Mouse (Mus musculus): Measurements from ENCODE around the gene Jakmip3. TPM values are rescaled to one million over a fixed set of nuclear protein-coding genes. Genes with fewer than 3 reads are reported as not detected.

Jakmip3 gene
- polyA plus RNA-seq, 1 experiment: not detected

GRCm38 (mm10) chr7:139125881-139126280 is 185.4 kb downstream of the Jakmip3 start:
- H3K4me3 ChIP-seq (ENCODE audit: low read depth, low read length): no peak overlapping the region; the same call in 1 of the 2 replicates
- peaks cover 17% of the 10 kb centered on the region for H3K4me1 ChIP-seq (ENCODE audit: control insufficient read depth, insufficient read depth, insufficient read length, low read length)
- H3K36me3 ChIP-seq (ENCODE audit: control insufficient read depth, insufficient read depth, low read length): no peaks in the 10 kb centered on the region
- 24% methylated on average over 4 of the region's 4 CpGs for WGBS
- no peak for TF ChIP-seq POLR2A (IDR thresholded peaks at IDR 0.05; ENCODE audit: low read depth, low read length)
- no peak for TF ChIP-seq CTCF (IDR thresholded peaks at IDR 0.05; ENCODE audit: extremely low read depth, insufficient read length, insufficient replicate concordance, low read depth, low read length)
- peak overlapping the region; percentile 59 for H3K27ac ChIP-seq (ENCODE audit: insufficient read depth, low read depth, low read length)
- H3K27me3 ChIP-seq (ENCODE audit: control insufficient read depth, insufficient read depth, low read length): no peaks in the 10 kb centered on the region

DNA sequence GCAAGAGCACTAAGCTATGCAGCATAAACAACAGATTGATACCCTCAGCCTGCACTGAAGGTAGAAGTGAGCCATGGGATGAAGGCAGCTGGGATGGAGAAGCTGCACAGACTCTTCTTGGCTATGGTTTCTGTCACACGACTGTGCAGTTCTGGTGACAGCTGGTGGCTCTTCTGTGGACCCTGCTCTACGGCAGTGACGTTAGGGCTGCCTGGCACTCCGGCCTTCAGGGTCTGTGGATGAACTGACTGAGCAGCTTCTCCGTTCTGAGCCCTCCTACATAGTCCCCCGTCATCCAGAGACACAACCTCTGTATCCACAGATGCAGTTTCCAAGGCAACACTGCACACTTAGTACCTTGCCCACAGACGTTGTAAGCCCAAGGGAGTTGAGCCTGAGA is 186.0 kb downstream of the Jakmip3 start:
- Histone ChIP-seq H3K27me3 (ENCODE audit: control insufficient read depth, insufficient read depth, low read length) (no peaks in the 10 kb centered on the region), H3K4me3 (ENCODE audit: low read depth, low read length) (no peak overlapping the region), H3K36me3 (ENCODE audit: control insufficient read depth, insufficient read depth, low read length) (no peaks in the 10 kb centered on the region), H3K4me1 (ENCODE audit: control insufficient read depth, insufficient read depth, insufficient read length, low read length) (peaks cover 23% of the 10 kb centered on the region), H3K27ac (ENCODE audit: insufficient read depth, low read depth, low read length) (no peak overlapping the region)
- 55% methylated on average over 7 of the region's 7 CpGs for WGBS
- no peak for TF ChIP-seq POLR2A (IDR thresholded peaks at IDR 0.05; ENCODE audit: low read depth, low read length)
- no peak for TF ChIP-seq CTCF (IDR thresholded peaks at IDR 0.05; ENCODE audit: extremely low read depth, insufficient read length, insufficient replicate concordance, low read depth, low read length)

DNA sequence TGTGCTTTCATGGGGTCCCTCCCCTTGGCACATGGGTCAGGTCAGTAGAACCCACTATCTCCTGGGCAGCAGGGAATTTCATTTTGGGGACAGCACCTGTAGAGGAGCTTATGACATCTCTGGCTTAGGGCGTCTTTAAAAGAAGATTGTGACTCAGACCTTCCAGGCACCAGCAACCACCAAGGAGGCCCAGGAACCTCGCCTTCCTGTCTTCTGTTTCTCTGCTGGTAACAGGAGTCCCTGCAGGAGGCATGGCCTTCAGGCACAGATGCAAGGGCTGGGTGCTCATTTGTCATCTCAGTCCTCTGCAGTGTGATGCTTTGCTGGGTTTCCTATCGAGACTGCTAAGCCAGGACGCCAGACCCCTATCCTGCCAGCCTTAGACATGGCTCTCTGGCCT is 188.5 kb downstream of the Jakmip3 start:
- H3K27ac ChIP-seq (ENCODE audit: insufficient read depth, low read depth, low read length): no peak overlapping the region
- 77% methylated on average over 4 of the region's 4 CpGs for WGBS
- TF ChIP-seq POLR2A (IDR thresholded peaks at IDR 0.05; ENCODE audit: low read depth, low read length) (no peak), CTCF (IDR thresholded peaks at IDR 0.05; ENCODE audit: extremely low read depth, insufficient read length, insufficient replicate concordance, low read depth, low read length) (no peak)
- H3K4me1 ChIP-seq (ENCODE audit: control insufficient read depth, insufficient read depth, insufficient read length, low read length): peaks cover 23% of the 10 kb centered on the region
- H3K27me3 ChIP-seq (ENCODE audit: control insufficient read depth, insufficient read depth, low read length): no peaks in the 10 kb centered on the region
- H3K36me3 ChIP-seq (ENCODE audit: control insufficient read depth, insufficient read depth, low read length): no peaks in the 10 kb centered on the region
- H3K4me3 ChIP-seq (ENCODE audit: low read depth, low read length): no peak overlapping the region

DNA sequence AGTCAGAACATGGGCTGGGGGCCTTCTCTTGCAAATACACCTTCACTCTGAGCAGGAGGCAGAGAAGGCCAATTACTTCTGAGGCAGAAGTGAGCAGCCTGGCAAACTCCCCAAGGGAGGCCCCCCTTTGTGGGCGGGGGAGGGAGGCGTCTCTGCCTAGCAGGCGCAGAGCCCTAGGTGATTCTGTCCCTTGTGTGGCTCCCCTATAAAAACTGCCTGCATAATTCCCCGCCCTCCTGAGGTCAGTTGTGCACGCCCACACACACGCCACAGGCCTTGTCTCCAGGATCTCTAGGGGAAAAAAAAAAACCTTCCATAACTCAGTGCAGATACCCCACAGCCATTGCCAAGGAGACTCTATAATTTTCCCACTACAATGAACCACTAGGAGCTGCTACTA is 189.8 kb downstream of the Jakmip3 start:
- Histone ChIP-seq H3K36me3 (ENCODE audit: control insufficient read depth, insufficient read depth, low read length) (no peaks in the 10 kb centered on the region), H3K4me1 (ENCODE audit: control insufficient read depth, insufficient read depth, insufficient read length, low read length) (peaks cover 21% of the 10 kb centered on the region), H3K27me3 (ENCODE audit: control insufficient read depth, insufficient read depth, low read length) (no peaks in the 10 kb centered on the region), H3K27ac (ENCODE audit: insufficient read depth, low read depth, low read length) (no peak overlapping the region), H3K4me3 (ENCODE audit: low read depth, low read length) (no peak overlapping the region)
- TF ChIP-seq CTCF (IDR thresholded peaks at IDR 0.05; ENCODE audit: extremely low read depth, insufficient read length, insufficient replicate concordance, low read depth, low read length) (no peak), POLR2A (IDR thresholded peaks at IDR 0.05; ENCODE audit: low read depth, low read length) (no peak)
- 32% methylated on average over 6 of the region's 6 CpGs for WGBS

GRCm38 (mm10) chr7:139131538-139131937 is 191.0 kb downstream of the Jakmip3 start:
- Histone ChIP-seq H3K27ac (ENCODE audit: insufficient read depth, low read depth, low read length) (no peak overlapping the region), H3K4me3 (ENCODE audit: low read depth, low read length) (no peak overlapping the region), H3K36me3 (ENCODE audit: control insufficient read depth, insufficient read depth, low read length) (no peaks in the 10 kb centered on the region), H3K27me3 (ENCODE audit: control insufficient read depth, insufficient read depth, low read length) (no peaks in the 10 kb centered on the region), H3K4me1 (ENCODE audit: control insufficient read depth, insufficient read depth, insufficient read length, low read length) (peaks cover 18% of the 10 kb centered on the region)
- WGBS: 62% methylated on average over 8 of the region's 8 CpGs
- TF ChIP-seq CTCF (IDR thresholded peaks at IDR 0.05; ENCODE audit: extremely low read depth, insufficient read length, insufficient replicate concordance, low read depth, low read length) (no peak), POLR2A (IDR thresholded peaks at IDR 0.05; ENCODE audit: low read depth, low read length) (no peak)

DNA sequence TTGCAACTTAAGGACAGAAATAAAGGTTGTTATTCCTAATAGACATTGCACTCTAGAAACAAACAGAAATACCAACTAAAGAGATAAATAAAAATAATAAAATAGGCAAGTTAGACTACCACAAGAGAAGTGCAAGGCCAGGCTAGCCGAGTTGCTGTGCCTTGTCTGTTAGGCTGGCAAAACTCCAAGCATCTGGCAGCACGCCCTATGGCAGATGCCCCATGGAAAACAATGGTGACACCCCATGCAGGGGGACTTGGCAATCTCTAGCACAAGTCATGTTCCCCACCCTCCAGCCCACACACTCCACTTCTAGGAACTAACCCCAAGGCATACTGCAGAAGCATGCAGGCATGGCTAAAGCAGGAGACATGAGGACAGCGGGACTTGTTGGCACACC is 192.9 kb downstream of the Jakmip3 start:
- no peak overlapping the region for H3K4me3 ChIP-seq (ENCODE audit: low read depth, low read length)
- 52% methylated on average over 3 of the region's 3 CpGs for WGBS
- H3K4me1 ChIP-seq (ENCODE audit: control insufficient read depth, insufficient read depth, insufficient read length, low read length): peaks cover 16% of the 10 kb centered on the region
- H3K27ac ChIP-seq (ENCODE audit: insufficient read depth, low read depth, low read length): no peak overlapping the region
- no peaks in the 10 kb centered on the region for H3K27me3 ChIP-seq (ENCODE audit: control insufficient read depth, insufficient read depth, low read length)
- no peaks in the 10 kb centered on the region for H3K36me3 ChIP-seq (ENCODE audit: control insufficient read depth, insufficient read depth, low read length)
- TF ChIP-seq POLR2A (IDR thresholded peaks at IDR 0.05; ENCODE audit: low read depth, low read length): no peak
- no peak for TF ChIP-seq CTCF (IDR thresholded peaks at IDR 0.05; ENCODE audit: extremely low read depth, insufficient read length, insufficient replicate concordance, low read depth, low read length)

Other genes starting within 250 kb of the Jakmip3 start
- gene Ppp2r2d, start 94.7 kb upstream of the Jakmip3 start, polyA plus RNA-seq (2012; rRNA removed): 7.8 and 19.4 TPM in 2 replicates
- gene Mapk1ip1, start 94.5 kb upstream of the Jakmip3 start, polyA plus RNA-seq (2012; rRNA removed): 14.8 and 27.9 TPM in 2 replicates
- gene Bnip3, start 31.2 kb upstream of the Jakmip3 start, polyA plus RNA-seq (2012; rRNA removed): 4.1 and 4.3 TPM in 2 replicates
- gene Dpysl4, start 145.3 kb downstream of the Jakmip3 start, polyA plus RNA-seq (2012; rRNA removed): 0.58 and 0.65 TPM in 2 replicates